Mouse (Mus musculus): ENCODE results near the gene Hoxd3.

GRCm38 (mm10) chr2:74694066-74694465, 17.7 kb upstream of the Hoxd3 start:
- TF ChIP-seq CTCF (IDR thresholded peaks at IDR 0.05; ENCODE audit: low read depth, low read length) (peak; percentile 51), POLR2A (IDR thresholded peaks at IDR 0.05; ENCODE audit: insufficient read depth, low read length) (no peak), EP300 (IDR thresholded peaks at IDR 0.05; ENCODE audit: insufficient read depth, low read depth, low read length) (no peak)

Measured in ES-Bruce4 (cell line).